Mouse (Mus musculus) small intestine, adult 2 months (tissue): Measurements from ENCODE around the gene Clybl.

Source experiments
- CTCF ChIP-seq: fragments of 200-500 bp; IDR thresholded peaks from 2 replicates; pipeline ENCODE4 v1.5.1; 2012; ENCODE audit warnings: low read depth, mild to moderate bottlenecking, control low read depth, inconsistent platforms, low read length, moderate library complexity, mixed read lengths; ENCODE audit not compliant: insufficient replicate concordance, insufficient read length; ENCODE audit errors: extremely low read depth
- POLR2A ChIP-seq: fragments of 200-500 bp; IDR thresholded peaks from 2 replicates; pipeline ENCODE4 v1.6.1; 2012; ENCODE audit warnings: low read depth, mild to moderate bottlenecking, control low read depth, inconsistent platforms, low read length, moderate library complexity

DNA sequence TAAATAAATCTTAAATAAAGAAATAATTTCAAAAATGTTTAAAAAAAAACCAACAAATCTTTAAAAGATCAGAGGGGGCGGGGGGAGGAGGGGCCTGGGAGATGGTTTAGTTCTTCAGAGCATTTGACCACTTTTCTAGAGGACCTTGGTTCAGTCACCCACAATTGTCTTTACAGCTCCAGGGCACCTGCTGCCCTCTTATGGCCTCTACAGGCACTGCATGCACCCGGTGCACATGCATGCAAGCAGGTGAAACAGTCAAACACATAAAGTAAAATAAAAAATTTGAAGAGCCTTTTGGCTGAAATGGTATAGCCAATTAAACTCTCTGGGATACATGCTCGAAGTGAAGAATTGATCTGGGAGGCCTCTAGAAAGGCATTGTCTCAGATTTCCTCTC, 67.6 kb downstream of the Clybl start:
- TF ChIP-seq CTCF (peak; percentile 45; the same call in 1 of the 2 replicates), POLR2A (no peak)
